Mouse (Mus musculus): ENCODE results near the gene Cyp51. TPM values are rescaled to one million over a fixed set of nuclear protein-coding genes. Genes with fewer than 3 reads are reported as not detected.
A peak's percentile ranks its signal among the peaks of the same experiment; 100 is the strongest.
"Not testable (repeated sequence)": the region's sequence is repeated elsewhere in the genome, so short reads cannot be mapped to it uniquely, and the experiment has no call there.

The Cyp51 gene
- 10 to 100 TPM; 82.4 to 93.7 TPM for total RNA-seq (2021)
- long read RNA-seq, transcript Cyp51-201 (10 exons, 3,931 nt): major isoform, 111 of 138 reads
- long read RNA-seq, partial matches to known transcripts: 3 of 138 reads
- long read RNA-seq, other reads (novel, unspliced or antisense): 24 of 138 reads

GRCm38 (mm10) chr5:4104341-4105040 is at the start of gene Cyp51:
Gene Cyp51 (minus strand): TSS chr5:4104746.
- DNase-seq (ENCODE audit: low spot score in 2 of 2): peak; percentile 87 to 91

DNA sequence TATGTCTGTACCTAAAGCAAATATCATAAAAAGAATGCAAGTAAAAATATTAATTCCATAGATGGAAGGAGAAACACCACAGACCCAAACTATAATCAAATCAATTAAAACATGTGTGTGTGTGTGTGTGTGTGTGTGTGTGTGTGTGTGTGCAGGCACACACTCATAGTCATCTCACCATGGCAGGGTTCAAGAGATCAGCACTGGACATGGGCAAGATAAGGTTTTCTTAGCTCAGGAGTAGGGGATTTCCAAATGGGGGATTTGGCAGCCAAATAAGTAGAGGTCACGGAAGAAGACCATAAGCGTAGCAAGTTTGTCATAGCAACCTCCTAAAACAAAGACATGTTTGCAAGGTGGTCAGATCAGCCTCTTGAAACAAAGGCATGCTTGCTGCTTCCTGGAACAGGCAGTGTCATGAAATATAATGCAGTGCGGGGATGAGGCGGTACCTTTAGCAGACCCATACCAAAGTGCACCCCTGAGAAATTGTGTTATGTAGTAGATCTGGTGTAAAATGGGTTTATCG is 8.1 kb upstream of the Cyp51 start:
- no peak for DNase-seq (ENCODE audit: low spot score in 2 of 2)

GRCm38 (mm10) chr5:4107056-4107455 is 2.5 kb upstream of the Cyp51 start:
- DNase-seq (ENCODE audit: low spot score in 2 of 2): not testable (repeated sequence)

DNA sequence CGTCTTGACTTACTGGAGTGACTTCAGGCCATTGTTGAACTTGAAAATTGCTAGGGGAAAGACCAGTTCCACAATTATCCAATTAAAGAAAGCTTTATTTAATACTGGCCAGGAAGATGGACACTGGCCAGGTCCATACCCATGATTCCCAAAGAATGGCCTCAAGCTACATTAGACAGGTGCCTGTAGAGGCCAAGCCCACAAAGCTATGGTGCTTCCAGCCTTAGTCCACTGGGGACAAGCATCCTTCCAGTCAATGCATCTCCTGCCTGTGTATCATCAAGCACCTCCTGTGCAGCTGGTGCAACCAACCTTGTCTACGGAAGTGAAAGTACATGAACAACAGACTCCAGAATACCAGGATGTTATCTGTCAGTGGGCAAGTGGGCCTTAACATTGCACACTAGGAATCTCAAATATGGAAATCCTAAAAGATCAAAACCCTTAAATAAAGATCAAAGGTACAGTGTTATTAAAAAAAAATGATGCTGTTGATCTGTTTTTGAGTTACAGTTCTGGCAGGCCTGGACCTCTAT is 1.2 kb upstream of the Cyp51 start:
- no peak for DNase-seq (ENCODE audit: low spot score in 2 of 2)

GRCm38 (mm10) chr5:4103626-4104340 is 763 bp downstream of the Cyp51 start:
- DNase-seq (ENCODE audit: low spot score in 2 of 2): no peak

- no peak for DNase-seq (ENCODE audit: low spot score in 2 of 2)
Measured at GRCm38 (mm10) chr5:4101770-4102169, 2.8 kb downstream of the Cyp51 start.

- DNase-seq (ENCODE audit: low spot score in 2 of 2): no peak
Measured at GRCm38 (mm10) chr5:4101031-4101430, 3.5 kb downstream of the Cyp51 start.

- DNase-seq (ENCODE audit: low spot score in 2 of 2): no peak
Measured at GRCm38 (mm10) chr5:4094471-4094870, 10.1 kb downstream of the Cyp51 start.

GRCm38 (mm10) chr5:4088190-4088589 is 16.4 kb downstream of the Cyp51 start:
- DNase-seq (ENCODE audit: low spot score in 2 of 2): no peak

GRCm38 (mm10) chr5:4086309-4086708 is 18.2 kb downstream of the Cyp51 start:
- no peak for DNase-seq (ENCODE audit: low spot score in 2 of 2)

GRCm38 (mm10) chr5:4084948-4085347 is 19.6 kb downstream of the Cyp51 start:
- no peak for DNase-seq (ENCODE audit: low spot score in 2 of 2)

- no peak for DNase-seq (ENCODE audit: low spot score in 2 of 2)
Measured at GRCm38 (mm10) chr5:4081513-4081912, 23.0 kb downstream of the Cyp51 start.

DNA sequence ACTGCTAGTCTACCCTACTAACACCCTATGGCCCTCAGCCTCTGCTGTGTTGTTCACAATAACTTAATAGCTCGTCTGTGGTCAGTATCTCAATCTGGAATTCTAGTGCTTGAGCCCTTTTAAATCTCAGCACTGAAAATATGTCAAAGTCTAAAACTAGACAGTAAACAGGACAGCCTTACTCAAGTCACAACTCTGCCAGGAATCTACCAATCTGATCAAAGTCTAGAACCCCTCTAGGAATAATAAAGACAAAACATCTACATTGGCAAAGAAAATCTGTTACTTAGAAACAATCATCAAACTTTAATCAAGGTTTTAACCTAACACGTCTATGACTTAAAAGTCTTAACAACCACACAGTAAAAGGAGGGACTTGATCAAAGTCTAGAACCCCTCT is 23.7 kb downstream of the Cyp51 start:
- DNase-seq (ENCODE audit: low spot score in 2 of 2): no peak

DNA sequence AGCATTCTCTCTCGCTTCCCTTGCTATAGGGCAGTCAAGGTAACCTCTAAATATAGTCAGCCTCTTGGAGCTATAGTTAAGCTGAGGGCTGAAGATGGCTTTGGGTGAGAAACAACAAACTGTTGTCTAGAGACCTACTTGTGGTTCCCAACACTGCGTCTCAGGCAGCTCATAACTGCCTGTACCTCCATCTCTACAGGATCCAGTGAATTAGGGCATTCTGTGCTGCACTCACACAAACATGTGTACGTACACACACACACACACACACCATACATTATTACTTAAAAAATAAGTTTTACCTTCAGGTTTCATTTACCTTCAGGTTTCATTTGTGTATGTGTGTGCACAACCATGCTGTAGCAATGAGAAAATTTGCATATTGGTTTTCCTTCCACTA is 25.5 kb downstream of the Cyp51 start:
- DNase-seq (ENCODE audit: low spot score in 2 of 2): no peak

DNA sequence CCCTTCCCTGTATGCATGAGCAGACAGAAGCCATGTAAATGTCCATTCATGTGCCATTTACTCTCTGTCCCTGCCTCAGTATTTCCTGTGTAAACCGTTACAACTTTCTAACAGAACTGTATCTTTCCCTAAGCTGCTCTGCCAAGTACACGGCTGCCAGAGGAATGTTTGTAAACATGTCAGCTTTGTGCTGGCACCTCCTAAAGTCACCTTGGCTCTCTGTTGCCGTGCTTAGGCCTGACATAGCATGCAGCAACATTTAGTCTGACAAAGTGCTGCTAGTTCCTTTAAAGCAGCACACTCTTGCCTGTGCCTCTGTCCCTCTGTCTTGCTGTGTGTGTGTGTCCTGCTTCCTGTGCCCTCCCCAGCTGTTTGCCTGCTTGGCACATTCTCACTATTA is 37.3 kb downstream of the Cyp51 start:
- no peak for DNase-seq (ENCODE audit: low spot score in 2 of 2)

DNA sequence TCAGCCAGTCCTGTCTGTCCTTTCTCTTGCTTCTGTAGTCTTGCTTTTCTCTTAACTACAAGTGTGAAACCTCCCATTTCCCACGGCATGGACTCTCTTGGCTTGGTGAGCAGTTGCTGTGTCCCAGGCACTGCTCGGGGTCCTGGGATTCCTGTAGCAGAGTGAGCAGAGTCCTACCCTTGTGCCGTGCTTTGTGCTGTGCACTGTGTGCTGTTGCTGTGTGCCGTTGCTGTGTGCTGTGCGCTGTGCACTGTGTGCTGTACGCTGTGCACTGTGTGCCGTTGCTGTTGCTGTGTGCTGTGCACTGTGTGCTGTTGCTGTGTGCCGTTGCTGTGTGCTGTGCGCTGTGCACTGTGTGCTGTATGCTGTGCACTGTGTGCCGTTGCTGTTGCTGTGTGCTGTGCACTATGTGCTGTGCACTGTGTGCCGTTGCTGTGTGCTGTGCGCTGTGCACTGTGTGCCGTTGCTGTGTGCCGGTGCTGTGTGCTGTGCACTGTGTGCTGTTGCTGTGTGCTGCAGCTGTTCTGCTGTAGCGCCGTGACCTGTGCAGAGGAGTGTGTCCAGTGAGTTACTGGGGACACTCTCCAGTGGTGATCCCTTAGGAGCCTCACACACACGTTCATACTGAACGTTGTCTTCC is 38.0 kb downstream of the Cyp51 start:
- DNase-seq (ENCODE audit: low spot score in 2 of 2): no peak

DNA sequence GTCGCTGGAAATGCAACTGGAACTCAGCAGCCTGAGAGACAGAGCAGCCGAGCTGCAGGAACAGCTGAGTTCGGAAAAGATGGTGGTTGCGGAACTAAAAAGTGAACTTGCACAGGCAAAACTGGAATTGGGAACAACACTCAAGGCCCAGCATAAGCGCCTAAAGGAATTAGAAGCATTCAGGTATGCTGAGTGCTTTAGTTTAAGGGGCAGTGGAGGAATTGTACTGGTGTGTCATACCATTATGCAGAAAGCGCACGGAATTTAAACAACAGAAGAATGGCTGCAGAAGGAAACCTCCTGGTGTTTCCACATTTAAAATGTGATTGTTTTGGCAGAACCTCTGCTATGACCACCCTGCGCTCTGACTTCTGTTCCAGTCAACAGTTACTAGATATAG is 44.2 kb downstream of the Cyp51 start:
- no peak for DNase-seq (ENCODE audit: low spot score in 2 of 2)

GRCm38 (mm10) chr5:4040922-4041321 is 63.6 kb downstream of the Cyp51 start:
- no peak for DNase-seq (ENCODE audit: low spot score in 2 of 2)

- no peak for DNase-seq (ENCODE audit: low spot score in 2 of 2)
Measured at GRCm38 (mm10) chr5:4040372-4040771, 64.2 kb downstream of the Cyp51 start.

GRCm38 (mm10) chr5:4039351-4039750 is 65.2 kb downstream of the Cyp51 start:
- no peak for DNase-seq (ENCODE audit: low spot score in 2 of 2)

- DNase-seq (ENCODE audit: low spot score in 2 of 2): no peak
Measured at GRCm38 (mm10) chr5:4036686-4037085, 67.9 kb downstream of the Cyp51 start.

GRCm38 (mm10) chr5:4031846-4032245 is 72.7 kb downstream of the Cyp51 start:
- no peak for DNase-seq (ENCODE audit: low spot score in 2 of 2)

All from layer of hippocampus, postnatal 10 days (tissue).